Mouse (Mus musculus): ENCODE data around the gene Bcat1.

- TF ChIP-seq CTCF (IDR thresholded peaks at IDR 0.05; ENCODE audit: control insufficient read depth, insufficient read depth, insufficient read length) (no peak), USF1 (IDR thresholded peaks at IDR 0.05; ENCODE audit: low read depth) (no peak), MYOD1 (IDR thresholded peaks at IDR 0.05; ENCODE audit: control insufficient read depth, insufficient read length, low read depth) (no peak)
Observed at GRCm38 (mm10) chr6:145052669-145053068, 23.3 kb downstream of the Bcat1 start.
